Mouse (Mus musculus) kidney, adult 11 months (tissue): ENCODE results near the gene Cd300ld5.
"Not testable (repeated sequence)": the region's sequence is repeated elsewhere in the genome, so short reads cannot be mapped to it uniquely, and the experiment has no call there.

Source experiments
- DNase-seq: peaks from one replicate; pipeline ENCODE4 v3.0.0; 2022

The Cd300ld5 gene

DNA sequence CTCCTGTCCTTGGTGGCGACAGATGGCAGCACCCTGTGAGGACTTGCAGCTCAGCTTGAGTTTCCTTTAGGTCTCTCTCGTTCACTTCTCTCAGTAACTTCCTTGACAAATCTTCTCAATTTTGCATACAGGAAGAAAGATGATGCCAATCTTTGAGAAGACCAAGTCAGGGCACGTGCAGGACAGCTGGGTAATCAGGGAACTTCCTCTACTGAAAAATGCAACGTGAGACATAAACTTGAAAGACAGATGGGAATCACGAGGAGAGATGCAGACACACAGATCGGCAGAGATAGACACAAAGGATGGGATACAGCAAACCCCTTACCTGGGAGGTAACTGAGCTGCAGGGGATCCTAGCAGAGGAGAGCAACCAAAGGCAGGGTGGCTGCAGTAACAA is 10.7 kb downstream of the Cd300ld5 start, which contains the start of gene Cd300ld4:
Gene Cd300ld4, minus strand, starts transcription at position 101 of the 400 bp plus-strand sequence.
- not testable (repeated sequence) for DNase-seq

DNA sequence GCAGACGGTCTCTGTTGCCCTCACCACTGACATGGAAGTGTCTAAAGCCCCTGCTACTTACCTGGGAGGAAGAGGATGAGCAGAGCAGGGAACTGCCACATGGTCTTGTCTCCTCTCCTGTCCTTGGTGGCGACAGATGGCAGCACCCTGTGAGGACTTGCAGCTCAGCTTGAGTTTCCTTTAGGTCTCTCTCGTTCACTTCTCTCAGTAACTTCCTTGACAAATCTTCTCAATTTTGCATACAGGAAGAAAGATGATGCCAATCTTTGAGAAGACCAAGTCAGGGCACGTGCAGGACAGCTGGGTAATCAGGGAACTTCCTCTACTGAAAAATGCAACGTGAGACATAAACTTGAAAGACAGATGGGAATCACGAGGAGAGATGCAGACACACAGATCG is 21.5 kb downstream of the Cd300ld5 start, which contains the start of gene Cd300ld2:
Gene Cd300ld2, minus strand, starts transcription at position 101 of the 400 bp plus-strand sequence.
- not testable (repeated sequence) for DNase-seq

DNA sequence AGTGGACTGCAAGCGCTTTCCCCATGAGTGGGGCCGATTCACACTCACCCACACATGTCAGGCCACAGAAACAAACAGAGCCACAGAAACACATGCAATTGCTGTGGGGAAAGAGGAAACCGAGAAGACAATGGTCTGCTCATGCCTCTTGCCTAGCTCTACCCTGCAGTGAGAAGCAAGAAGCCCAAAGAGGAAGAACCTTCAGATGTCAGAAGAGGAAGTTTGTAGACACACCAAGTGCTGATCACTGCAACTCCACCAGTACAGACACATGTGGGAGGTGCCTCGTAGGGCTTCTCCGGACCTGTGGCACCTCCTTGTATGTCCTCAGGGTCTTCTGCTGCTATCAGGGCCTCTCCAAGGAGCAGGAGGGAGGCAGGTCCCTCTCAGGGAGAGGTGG is 33.5 kb downstream of the Cd300ld5 start:
- DNase-seq = no peak

DNA sequence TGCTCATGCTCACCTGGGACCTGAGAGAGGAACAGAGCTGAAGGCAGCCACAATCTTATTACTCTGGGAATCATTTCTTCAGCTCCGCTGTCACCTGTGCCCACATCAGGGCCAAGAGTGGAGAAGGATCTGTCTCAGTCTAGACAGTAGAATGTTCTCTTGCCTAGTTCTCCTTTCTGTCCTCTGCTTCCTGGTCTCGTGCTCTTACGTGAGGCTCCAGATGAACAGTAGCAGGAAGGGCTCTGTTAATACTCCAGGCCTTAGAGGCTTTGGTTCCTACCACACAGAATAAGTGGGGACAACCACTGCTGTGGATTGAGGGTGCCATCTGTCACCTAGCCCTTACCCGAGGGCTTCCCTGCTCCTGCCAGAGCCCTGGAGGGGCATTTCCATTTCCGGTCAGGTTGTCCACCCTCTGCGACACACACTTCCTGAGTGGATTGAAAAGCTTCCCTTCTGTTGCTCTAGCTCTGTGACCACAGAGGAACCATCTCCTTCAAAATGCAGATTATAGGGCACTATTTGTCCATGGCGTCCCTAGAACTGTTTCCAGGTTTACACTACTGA is 36.0 kb downstream of the Cd300ld5 start, which contains the start of gene Cd300c2:
Gene Cd300c2, minus strand, starts transcription at position 407 of the 567 bp plus-strand sequence.
- DNase-seq = no peak

DNA sequence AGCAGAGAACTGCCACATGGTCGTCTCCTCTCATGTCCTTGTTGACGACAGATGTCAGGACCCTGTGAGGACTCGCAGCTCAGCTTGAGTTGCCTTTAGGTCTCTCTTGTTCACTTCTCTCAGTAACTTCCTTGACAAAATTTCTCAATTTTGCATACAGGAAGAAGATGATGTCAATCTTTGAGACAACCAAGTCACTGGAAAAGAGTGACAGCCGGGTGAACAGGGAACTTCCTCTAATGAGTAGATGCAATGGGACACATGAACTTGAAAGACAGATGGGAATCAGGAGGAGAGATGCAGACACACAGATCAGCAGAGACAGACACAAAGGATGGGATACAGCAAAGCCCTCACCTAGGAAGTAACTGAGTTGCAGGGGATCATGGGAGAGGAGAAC is 47.8 kb downstream of the Cd300ld5 start, which contains the start of gene Cd300ld:
Gene Cd300ld, minus strand, starts transcription at position 130 of the 400 bp plus-strand sequence.
- no peak for DNase-seq

DNA sequence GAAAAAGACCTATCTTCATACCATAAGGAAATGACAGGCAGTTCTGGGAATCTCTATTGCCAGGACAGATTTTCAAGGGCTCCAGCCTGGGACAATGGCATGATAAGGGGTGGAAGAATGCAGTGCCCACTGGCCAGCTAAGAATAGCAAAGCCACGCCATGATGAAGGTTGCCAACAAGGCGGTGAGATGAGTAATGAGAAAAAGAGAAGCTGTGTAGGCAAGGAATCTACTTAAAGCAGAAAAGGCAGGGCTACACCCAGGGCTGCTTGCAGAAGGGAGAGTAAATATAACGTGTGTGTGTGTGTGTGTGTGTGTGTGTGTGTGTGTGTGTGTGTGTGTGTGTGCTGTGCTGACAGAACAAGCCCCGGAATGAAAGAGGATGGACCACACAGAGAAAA is 55.7 kb downstream of the Cd300ld5 start:
- DNase-seq = no peak
